Mouse (Mus musculus): Measurements from ENCODE around the gene Cmc2.

The Cmc2 gene

DNA sequence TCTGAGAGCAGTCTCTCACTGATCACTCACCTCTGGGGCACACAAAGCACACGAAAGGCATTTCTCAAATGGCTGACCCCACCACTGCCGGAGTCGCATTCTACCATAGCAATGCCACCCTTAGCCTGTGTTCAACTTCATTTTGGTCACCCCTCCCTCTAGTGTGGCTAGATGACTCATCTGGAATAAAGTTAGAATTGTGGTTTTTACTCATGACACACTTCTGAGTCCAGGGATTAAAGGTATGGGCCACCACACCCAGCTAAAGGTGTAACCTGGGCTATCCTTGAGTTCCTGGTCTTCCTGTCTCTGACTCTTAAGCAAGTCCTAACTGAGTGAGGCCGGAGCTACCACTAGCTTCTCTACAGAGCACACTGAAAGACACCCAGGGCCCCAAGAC lies 15.4 kb downstream of the Cmc2 start:
- DNase-seq (ENCODE audit: low read depth, low spot score) = peak; percentile 65

DNA sequence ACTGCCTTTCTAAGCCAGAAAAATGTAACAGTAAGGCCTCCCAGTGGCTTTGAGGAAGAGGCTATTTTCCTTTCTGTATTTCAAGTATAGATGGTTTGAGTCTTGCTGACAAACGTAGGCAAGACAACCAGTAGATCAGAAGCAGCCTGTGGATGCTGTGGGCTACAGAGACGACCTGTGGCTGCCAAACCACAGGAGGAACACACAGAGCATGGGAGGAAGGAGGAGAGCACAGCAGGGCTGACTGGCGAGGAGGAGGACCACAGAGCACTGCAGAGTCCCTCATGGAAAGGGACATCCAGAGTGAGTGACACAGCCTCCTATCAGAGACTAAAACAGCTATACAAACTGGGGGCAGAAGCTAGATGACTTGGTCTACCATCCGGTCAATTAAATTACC lies 16.0 kb downstream of the Cmc2 start:
- DNase-seq (ENCODE audit: low read depth, low spot score) = no peak

DNA sequence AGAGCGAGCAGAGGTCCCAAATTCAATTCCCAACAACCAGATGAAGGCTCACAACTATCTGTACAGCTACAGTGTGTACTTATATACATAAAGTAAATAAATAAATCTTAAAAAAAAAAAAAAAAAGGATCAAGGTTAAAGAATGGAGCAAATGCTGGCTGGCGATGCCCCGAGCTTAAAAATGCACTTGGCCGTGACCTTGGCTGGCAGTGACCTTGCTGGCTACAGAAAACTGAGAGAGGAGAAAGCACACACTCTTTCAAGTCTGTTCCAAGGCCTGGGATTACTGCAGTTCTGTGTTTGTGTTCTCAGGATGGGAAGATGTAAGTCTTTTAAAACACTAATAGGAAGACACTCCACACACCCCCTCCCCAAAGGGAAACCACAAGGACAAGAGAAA lies 16.5 kb downstream of the Cmc2 start:
- DNase-seq (ENCODE audit: low read depth, low spot score) = no peak

DNA sequence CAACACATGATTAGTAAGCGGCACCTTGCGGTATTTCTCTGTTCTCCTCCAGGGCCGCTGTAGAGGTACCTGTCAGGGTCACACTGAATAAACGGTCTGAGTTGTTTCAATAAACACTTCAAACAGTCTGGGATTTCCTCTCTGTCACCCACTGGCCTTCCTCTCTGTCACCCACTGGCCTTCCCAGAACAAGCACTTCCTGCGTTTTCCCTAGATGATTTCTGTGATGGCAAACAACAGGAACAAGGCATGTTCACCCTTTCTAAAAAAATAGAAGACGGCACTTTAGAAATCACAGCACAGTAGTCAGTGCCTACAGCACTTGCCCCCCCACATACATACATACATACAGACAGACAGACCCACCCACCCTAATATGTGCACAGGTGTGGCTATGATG lies 25.7 kb downstream of the Cmc2 start:
- DNase-seq (ENCODE audit: low read depth, low spot score) = no peak

DNA sequence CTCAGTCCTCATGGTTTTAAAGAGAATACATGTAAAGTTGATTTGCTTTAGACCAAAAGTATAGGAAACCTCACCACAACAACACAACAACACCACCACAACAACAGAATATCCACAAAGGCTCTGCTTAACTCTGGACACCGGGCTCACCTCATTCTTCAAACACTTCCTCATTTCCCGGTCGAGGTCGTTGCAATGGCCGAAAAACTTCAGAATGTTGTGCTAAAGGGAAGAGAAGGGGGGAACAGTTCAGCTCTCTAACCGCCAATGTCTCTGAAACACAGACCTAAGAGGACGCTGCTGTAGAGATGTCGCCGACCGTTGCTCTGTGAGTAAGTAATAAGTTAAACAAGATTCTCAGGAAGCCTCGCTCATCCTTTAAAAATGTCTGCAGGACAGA lies 27.3 kb downstream of the Cmc2 start:
- DNase-seq (ENCODE audit: low read depth, low spot score) = no peak

DNA sequence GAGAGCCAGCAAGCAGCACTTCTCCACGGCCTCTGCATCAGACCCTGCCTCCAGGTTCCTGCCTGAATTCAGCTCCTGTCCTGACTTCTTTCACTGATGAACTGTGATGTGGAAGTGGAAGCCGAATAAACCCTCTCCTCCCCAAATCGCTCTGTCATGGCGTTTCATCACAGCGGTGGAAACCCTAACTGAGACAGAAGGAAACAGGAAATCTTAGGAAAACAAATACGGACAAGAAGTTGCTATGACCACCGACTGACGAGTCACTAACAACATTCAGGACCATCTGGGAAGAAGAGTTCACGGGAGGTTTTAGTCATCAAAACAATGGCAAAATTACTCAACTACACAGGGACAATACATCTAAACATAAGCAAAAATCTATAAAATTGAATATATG lies 28.6 kb downstream of the Cmc2 start:
- peak; percentile 60 for DNase-seq (ENCODE audit: low read depth, low spot score)

DNA sequence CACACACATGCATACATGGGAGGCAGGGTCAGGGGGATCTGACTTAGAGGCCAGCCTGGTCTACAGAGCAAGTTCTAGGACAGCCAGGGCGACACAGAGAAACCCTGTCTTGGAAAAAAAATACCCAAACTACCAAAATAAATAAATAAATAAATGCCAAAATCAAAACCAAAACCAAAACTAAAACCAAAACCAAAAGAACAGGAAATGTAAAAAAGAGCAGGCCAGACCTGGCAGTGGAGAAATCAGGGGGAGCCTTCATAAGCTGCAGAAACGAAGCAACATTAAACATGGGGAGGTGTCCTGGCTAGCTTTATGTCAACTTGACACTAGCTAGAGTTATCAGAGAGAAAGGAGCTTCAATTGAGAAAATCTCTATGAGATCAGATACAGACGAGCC lies 29.1 kb downstream of the Cmc2 start:
- DNase-seq (ENCODE audit: low read depth, low spot score) = no peak

DNA sequence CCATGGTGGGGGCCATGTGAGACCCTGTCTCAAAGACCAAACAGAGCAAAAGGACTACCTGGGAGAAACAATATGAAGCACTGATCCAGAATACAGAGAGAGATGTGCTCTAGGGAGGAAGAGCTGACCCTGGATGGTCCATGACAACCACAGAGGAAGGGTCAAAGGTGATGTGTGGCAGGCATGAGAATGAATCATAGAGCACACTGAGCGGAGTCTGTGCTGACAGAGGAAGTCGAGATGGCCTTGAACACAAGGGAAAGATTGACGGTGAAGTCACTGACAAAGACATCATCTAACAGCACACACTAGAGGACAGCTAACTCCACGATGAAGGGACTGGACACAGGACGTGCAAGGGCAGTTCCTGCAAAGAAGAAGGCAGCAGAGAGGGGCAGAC lies 29.8 kb downstream of the Cmc2 start:
- no peak for DNase-seq (ENCODE audit: low read depth, low spot score)

DNA sequence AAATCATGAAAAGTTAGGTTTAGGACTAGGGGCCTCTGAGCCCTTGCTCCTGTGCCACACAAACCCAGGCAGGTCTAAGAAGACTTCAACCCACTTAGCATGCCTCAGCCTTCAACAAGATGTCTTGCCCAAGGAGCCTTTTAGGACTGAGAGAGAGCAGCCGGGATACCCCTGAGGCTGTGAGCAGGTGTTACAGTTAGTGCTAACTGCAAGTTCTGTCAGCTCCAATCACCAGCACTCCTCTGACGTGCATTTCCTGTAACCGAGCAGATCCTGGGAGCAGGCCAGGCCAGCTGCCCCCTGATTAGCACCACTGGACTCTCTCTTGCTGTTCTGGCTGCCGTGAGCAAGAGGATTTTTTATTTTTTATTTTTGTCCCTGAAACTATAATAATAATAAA lies 33.4 kb downstream of the Cmc2 start:
- DNase-seq (ENCODE audit: low read depth, low spot score) = no peak

DNA sequence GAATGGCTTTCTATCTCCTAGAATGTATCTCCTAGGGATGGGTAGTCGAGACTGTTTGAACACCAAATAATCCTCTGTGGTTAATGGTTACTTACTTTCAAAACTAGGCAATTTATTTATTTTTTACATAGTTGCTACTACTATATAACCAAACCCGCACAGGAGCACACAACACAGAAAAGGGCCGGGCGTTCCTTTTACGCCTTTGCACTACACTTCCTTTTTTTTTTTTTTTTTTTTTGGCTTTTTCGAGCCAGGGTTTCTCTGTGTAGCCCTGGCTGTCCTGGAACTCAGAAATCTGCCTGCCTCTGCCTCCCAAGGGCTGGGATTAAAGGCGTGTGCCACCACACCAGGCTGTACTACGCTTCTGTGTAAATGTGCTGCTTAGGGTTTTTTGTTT lies 39.9 kb downstream of the Cmc2 start:
- DNase-seq (ENCODE audit: low read depth, low spot score) = no peak

DNA sequence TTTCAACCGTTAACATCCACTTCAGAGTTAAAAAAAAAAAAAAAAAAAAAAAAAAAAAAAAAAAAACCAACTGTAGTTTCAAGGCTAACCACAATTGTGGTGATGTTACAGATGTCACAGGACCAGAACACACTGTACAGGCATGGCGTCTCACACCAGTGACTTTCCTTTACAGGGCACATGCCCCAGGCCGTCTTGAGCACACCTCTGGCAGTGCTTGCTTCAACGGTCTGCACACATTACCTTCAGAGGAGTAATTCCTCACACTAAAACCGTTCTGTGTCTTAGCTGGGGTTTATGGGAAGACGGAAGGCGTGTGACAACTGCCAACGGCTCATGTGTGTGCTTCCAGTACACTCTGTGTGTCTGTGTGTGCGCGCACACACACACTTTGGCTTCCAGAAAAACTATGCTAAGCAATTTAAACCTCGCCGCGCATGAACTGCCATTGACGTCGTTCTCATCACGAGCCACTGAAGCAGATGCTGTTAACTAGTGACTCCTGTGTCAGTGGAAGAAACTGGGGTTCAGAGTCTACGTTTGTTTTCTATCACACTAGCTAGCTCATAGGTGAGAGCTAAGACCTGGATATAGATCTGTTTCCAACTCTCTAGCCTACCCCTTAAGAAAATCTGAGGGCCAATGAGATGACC lies 45.3 kb downstream of the Cmc2 start:
- DNase-seq (ENCODE audit: low read depth, low spot score) = no peak

DNA sequence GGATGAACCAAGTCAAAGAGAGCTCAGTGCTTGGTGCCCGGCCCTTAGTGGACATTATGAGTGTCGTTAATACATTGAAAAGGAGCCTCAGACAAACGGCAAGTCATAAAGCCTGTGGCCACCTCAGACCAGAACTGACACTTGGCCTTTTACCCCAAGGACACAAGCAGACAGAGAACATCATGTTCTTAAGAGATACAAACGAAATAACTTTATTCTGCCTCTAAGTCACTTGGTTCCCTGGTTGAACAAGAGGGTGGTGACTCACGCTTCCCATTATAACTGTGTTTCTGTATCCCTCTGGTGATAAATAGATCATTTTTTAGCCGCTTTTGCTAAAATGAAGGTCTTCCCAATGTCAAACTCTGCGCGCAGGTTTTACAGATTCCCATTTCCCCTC lies 47.3 kb downstream of the Cmc2 start:
- DNase-seq (ENCODE audit: low read depth, low spot score) = no peak

DNA sequence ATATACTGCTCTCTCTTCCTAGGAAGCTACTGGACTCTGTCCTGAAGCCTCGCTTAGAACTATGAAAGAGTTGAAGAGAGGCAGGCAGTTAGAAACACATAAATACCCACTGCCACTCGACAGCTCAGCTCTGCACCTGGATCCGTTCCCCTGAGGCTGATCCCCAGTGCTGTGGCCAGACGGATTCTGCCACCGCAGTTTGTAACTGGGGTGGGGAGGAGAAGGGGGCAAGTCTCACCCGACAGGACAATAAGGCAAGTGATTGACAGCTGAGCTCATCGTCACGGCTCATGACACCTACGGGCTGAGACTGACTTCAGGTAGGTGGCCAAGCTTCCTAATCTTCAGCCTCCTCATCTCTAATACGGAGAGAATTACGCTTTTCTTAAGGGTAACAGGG lies 47.7 kb downstream of the Cmc2 start:
- DNase-seq (ENCODE audit: low read depth, low spot score) = no peak

DNA sequence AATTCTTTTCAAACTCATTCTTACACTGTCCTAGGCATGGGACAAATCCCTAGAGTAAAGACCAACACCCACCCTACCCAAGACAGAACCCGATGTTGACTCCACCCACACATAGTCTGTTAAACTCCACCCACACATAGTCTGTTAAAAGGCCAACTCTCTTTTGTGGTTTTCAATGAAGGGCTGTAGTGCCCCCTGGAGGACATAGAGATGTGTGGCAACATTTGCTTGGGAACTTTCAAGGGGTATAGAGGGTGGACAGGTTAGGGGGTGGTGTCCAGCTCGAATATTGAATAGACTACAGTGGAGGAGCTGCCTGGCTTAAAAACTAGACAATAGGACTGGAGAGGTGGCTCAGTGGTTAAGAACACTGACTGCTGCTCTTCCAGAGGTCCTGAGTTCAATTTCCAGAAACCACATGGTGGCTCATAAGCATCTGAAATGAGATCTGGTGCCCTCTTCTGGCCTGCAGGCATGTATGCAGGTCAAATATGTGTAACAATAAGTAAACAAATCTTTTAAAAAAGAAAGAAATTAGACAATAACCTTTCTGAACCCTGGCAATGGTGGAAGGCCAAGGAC lies 48.4 kb downstream of the Cmc2 start:
- DNase-seq (ENCODE audit: low read depth, low spot score) = peak; percentile 48

DNA sequence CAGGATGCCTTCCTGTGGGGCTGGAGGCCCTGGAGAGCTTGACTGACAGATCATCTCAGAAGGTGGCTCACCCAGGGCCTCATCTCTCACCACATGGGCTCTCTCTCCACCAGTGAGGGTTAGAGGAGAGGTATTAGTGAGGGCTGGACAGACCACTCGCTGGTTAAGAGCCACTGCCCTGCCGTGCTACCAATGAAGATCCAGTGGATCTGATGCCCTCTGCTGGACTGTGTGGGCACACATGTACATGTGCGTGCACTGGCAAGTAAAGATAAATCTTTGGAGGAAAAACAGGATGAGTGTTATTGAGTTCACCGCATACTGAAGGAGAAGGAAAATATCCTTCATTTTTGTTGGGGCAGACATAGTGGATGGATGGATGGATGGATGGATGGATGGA lies 52.6 kb downstream of the Cmc2 start:
- peak; percentile 45 for DNase-seq (ENCODE audit: low read depth, low spot score)

DNA sequence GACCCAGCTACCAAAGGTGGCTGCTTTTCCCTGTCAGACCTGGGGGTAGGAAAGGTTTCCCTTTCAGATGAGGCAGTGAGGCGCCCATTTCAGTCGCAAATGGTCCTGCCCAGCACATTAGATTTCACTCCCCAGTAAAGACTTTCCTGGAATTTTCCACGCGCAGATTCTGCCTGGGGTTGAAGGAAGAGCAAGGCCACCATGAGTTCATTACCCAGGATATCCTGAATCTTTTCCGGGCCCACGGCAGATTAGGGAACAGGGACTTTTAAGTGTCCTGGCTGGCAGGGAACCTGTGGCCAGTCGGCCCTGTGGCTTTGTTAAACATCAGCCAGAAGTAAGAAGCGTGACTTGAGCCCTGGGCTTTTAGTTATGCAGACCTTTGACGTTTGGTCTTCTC lies 53.9 kb downstream of the Cmc2 start:
- no peak for DNase-seq (ENCODE audit: low read depth, low spot score)

DNA sequence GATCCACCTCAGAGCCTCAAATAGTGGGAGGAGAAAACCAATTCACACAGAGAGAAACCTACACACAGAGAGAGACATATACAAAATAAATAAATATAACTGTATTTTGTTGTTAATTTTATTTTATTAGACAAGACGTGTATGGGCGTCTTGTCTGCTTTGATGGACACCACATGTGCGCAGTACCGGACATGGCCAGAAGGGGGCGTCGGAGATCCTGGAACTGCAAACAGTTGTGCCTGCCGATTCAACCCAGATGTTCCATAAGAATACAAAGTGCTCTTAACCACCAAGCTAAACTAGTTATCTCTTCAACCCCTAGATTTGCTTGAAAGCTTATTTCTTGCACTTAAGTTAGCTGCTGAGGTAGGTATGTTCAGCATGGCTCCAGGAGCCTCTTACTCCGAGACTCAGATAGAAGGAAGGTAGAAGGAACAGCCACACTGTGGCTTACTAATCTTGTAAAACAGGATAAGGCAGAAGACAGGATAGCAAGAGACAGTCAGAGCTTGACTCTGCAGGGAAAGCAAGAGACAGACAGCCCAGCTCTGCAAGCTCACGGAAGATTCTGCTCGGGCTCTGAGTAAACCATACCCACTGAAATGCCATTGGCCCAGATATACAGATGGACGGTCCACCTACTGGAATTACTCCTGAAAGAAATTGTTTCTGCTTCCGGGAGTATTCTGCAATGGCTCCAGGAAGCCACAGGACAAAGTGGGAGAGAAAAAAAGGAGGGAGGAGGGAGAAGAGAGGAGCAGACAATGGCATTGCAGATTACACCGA lies 54.9 kb downstream of the Cmc2 start:
- DNase-seq (ENCODE audit: low read depth, low spot score) = peak; percentile 32

DNA sequence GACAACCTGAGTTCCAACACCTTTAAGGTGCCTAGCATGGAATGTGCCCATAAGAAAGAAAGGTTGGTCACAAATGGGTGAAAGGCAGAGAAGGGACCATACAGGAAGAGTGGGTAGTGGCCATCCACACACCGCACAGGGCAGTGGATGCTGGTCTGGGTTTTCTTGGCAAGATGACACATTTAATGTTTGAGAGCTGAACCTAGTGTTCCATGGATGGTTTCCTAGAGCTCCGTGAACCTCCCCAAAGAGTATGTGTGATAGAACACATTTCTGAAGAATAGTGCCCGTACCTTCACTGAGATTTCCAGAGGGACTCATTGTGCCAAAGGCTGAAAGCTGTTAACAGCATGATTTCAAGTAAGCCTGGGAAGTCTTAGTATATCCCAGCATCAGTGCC lies 56.7 kb downstream of the Cmc2 start:
- DNase-seq (ENCODE audit: low read depth, low spot score) = no peak

DNA sequence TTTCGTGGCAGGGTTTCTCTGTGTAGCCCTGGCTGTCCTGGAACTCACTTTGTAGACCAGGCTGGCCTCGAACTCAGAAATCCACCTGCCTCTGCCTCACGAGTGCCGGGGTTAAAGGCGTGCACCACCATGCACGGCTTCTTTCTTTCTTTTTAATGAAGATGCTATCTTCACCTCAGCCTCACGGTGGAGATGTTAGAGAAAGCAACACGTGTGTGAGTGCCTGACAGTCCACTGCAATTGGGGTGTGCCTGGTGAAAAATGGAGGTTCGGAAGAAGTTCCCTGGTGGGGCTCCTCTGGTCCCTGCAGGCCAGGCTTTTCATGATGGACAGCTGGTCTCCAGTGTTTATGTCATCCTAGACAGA lies 57.2 kb downstream of the Cmc2 start:
- no peak for DNase-seq (ENCODE audit: low read depth, low spot score)

DNA sequence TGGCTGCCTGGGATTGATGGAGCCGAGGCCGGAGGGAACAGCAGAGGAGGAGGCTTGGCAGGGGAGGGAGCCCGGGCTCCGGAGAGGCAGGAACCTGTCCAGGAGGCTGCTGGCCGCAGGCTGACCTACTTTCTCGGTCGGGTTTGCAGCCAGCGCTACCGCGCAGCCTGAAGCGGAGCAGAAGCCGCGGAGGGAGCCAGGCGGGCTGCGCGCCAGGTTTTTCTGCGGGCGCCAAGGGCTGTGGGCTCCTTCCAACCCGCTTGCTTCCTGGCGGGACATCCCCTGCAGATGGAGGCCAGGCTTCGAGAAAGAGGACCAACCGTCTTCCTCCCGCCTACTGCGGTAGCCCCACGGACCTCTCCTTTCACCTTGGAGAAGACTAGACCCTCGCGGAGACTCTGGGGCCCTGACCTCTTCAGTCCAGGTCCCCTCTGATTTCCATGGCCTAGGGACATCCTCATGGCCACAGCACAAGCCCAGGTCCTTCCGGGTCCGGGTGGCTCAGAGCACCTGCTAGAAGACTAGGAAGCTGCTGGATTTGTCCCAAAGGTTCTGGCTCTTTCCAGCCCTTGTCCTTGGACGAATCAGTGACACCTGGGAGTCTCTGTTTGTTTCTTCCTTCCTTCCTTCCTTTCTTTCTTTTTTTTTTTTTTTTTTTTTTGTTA lies 57.8 kb downstream of the Cmc2 start:
- no peak for DNase-seq (ENCODE audit: low read depth, low spot score)

DNA sequence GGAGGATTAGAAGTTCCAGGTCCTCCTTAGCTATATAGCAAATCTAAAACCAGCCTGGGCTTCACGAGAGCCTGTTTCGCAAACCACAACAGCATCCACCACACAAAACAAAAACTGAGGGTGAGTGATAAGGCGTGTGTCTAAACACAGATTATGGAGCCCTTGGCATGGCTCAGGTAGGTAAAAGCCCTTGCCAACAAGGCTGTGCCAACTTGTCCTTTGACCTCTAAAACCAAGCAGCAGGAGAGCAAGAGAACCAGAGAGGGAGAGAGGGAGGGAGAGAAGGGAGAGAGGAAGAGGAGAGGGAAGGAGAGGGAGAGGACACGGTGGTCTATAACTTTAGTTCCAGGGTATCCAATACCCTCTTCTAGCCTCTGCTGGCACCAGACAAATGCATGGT lies 59.1 kb downstream of the Cmc2 start:
- DNase-seq (ENCODE audit: low read depth, low spot score) = no peak

DNA sequence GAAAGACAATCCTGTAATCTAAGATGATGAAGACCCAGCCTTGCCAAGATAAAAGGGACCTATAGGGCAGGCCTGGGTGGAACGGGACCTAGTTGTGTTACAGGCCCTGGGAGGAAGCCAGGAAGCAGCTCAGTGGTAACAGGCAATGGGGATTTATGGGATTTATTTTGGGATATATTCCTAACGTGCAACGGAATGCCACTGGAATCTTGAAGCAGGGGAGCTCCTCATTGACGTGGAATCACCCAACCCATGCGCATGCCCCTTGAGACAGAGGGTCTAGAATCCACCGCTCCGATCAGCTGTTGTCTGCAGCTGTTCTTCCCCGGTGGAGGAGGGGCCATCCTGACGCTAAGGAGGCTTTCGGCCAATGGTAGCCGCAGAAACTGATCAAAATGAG lies 69.2 kb downstream of the Cmc2 start:
- no peak for DNase-seq (ENCODE audit: low read depth, low spot score)

DNA sequence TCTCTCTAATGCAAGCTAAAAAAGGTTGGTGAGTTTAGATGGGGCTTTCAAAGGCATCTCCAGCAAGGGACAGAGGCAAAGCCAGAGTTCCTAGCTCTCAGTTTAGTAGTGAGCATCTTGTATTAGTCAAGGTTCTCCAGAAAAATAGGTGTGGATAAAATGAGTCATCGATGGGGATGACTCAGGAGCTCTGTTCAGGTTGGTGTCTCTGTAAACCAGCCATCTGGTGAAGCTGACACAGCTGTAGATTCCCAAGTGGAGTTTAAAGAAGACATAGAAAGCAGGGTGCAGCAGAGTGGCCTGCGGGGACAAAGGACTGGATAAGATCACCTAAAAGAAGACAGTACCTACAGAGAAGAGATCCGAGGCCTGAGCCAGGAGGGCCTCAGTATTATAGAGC lies 73.2 kb downstream of the Cmc2 start:
- DNase-seq (ENCODE audit: low read depth, low spot score) = peak; percentile 27

Measured in 3T3-L1 (cell line).